Mouse (Mus musculus) ovary, adult 18-20 months (tissue): ENCODE measurements at regions not wholly inside any gene's neighbourhood (a gene's known extent, or its start where the extent isn't known, plus 50 kb on each side); places are given as distances from the start of the nearest gene placed in this dataset.
A peak's percentile ranks its signal among the peaks of the same experiment; 100 is the strongest.

ENCODE experiments used
- DNase-seq: peaks from one replicate; pipeline ENCODE4 v3.0.0; 2022; ENCODE audit warnings: low spot score, mixed read lengths

DNA sequence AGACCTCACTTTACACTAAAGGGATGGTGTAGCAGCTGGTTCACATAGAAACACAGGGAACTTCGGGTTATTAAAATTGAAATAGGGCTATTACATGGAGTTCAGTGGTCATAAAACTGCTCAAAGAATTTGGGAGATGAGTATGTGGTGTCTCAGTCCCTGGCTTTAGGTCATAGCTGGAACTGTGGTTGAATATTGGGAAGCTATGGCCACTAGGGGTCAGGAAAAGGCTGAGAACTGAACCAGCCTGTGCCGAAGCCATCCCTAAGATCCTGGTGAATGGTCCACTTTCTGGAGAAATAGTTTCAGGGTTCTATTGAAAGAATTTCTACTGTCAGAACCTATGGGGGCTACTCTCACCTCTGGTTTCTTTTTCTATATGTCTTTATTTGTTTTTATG, 229.0 kb downstream of the Ankrd50 start:
- no peak for DNase-seq

DNA sequence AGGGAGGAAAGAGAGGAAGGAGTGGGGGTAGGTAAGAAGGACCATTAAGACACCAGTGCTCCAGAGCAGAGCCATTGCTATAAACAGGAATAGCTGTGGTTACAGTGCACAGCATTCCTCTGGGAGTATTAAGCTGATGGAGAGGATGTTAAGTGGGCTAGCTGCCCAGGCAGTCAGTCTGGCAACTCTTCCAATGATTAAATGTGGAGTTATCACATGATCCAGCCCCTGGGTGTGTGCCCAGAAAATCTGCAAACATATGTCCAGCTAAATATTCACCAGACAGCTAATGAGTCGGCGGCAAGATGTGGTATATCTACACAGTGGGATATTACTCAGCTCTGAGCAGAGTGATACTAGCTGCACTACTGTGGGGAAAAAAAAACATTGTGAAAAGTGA, 229.7 kb downstream of the Ankrd50 start:
- peak; percentile 42 for DNase-seq

DNA sequence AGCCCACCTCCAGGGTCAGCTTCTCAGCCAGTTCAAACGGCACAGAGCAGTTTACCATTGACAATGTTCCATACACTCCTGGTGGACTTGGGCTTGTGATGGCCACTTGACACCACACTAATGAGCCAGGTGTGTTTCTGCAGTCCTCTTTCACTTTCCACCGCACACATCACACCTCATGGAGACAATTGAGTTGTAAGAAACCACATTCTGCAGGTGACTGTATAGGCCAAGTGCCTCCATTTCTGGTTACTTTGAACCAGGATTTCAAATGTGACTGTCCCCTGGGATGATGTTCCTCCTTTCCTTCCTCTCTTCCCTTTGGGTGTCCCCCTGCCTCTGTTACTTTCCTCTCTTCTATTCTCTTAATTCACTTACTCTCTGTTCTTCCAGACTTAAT, 233.1 kb downstream of the Ankrd50 start:
- no peak for DNase-seq

DNA sequence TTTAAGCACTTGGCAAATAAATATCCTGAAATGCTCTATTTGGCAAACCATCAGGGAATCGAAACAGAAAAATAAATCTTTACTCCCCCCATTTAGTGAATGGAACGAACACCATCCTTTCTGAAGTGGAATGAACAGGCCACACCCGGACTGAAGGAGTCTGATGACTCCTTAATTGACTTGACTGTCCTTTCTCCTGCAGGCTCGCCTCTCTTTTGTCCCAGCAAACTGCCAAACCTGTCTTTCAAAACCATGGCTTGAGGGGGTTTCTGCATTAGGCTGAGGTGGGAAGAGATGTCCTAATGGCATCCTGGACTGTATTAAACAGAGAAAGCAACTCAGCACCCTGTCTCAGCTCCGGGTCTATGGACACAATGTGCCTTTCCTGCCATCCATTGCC, 234.1 kb downstream of the Ankrd50 start:
- DNase-seq, result no peak

DNA sequence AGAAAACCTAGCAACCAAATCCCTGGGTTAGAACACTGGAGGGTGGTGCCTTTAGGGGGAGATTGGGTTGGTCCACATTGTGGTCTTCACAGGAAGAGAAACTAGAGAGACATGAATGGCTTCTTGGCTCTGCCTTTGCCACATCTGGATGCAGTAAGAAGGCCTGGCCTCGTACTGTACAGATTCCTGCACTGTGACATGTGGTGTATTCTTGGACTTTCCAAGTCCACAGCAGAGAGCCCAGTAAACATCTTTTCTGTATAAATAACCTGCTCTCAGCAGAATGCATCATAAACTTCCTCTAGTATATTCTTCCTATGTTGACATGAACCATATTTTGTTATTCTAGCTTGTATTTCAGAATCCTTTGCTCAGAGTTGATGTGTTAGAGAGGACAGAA, 235.7 kb downstream of the Ankrd50 start:
- no peak for DNase-seq

DNA sequence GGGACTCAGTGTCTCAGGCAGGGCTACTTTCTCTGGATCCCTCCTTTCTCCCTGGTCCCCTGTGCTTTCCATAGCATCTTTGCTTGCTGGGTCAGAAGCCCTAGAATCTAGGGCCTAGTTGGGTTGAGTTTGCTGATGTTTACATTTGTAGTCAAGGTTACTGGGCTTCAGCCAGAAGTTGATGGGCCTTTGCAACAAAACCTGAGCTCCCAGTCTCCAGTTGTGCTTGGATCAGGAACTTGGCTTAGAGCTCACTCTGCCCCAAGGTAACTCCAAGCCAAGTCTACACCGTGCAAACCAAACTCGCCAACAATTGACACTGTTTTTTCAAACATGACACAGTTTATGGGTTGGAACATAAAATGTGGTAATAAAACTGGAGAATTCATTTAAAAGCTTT, 238.2 kb downstream of the Ankrd50 start:
- DNase-seq, result peak; percentile 25

DNA sequence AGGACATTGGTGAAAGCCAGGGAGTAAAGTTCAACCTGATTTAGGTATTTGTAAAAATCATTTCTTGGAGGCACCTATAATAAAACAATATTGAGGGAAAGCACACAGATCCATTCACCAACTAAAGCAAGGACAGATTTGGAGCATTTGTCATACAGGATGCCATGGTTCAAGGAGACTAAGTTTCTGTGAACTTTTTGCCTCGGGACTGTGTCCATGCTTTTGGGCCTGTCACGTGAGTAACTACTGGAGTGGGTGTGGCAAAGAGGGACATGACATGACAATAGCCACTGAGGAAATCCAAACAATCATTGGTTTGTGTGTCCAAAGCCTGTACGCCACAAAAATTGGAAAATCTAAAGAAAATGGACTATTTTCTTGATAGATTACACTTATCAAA, 241.4 kb downstream of the Ankrd50 start:
- DNase-seq, result no peak

DNA sequence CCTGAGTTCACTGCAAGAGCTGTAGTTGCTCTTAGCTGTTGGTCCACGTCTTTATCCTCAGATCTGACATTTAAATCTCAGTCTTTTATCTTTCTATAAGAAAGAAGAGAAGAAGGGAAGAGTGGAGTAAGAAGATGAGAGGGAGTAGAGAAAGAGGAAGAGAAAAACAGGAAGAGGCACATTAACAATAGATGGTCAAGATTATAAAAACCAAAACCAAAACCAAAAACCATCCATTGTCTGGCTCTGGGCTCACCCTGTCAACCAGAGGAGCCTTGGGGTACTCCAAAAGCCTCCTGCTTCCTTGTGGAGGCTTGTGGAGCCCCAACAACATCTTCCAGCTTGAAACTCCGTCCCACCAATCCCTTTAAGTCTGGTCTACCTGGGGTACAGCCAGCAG, 247.0 kb downstream of the Ankrd50 start:
- no peak for DNase-seq

DNA sequence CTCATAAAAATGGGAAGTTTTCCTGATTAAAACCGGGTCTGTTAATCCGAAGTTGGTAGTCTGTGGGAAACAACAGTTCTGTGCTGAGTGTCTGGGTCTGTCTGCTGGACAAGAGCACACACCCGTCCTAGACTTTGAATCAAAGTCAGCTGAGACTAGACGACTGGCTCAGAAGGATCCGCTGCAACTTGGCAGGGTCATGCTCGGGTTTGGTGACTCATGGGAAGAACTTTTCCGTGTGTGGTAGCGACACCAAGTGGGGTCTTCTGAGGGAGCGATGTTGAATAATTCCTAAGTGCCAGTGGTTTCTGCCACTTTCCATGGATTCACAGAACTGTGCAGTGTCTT, 248.9 kb downstream of the Ankrd50 start:
- no peak for DNase-seq

DNA sequence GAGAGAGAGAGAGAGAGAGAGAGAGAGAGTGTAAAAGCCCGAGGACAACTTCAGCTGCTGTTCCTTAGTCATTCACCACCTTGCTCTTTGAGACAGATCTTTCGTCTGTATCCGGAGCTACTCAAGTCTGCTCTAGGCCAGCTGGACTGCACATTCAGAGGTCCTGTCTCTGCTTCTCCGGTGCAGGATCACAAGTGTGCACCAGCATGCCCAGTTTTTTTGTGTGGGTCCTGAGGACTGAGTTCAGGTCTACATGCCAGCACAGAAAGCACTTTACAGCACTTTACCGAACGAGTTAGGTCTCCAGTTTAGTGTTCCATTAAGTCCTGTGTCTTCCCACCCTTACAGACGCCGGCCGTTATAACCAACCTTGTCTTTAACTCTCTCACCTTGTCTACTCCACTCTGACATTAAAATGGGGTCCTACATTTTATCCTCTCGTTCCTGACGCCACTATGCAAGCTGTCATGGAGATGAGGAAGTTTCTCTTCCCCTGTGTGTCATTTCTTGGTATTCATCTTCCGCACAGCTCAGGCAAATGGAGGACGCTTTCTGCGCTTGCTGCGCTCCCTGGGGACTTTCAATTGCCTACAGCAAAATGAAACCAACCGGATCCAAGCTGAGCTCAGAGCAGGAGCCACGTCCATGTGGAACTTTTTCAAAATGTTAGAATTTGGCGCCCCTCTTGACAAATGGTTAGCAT, 249.5 kb downstream of the Ankrd50 start:
- no peak for DNase-seq

DNA sequence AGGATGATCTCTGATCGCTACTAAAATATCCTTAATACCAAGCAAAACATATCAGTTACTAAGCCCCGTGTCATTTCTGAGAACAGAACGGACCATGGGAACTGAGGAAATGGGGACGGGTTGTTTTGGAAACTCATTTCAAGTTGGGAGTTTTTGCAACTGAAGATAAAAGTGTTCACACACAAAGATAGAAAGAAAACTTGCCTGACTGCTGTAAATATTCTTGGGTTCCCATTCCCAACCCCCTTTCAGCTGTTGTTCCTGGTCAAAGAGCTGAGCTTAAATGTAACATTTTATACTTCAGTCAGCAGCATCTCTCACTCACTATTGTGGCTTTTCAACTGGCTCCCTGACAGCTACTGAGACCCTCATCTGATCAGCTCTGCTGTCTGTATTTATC, 250.1 kb downstream of the Ankrd50 start:
- no peak for DNase-seq

DNA sequence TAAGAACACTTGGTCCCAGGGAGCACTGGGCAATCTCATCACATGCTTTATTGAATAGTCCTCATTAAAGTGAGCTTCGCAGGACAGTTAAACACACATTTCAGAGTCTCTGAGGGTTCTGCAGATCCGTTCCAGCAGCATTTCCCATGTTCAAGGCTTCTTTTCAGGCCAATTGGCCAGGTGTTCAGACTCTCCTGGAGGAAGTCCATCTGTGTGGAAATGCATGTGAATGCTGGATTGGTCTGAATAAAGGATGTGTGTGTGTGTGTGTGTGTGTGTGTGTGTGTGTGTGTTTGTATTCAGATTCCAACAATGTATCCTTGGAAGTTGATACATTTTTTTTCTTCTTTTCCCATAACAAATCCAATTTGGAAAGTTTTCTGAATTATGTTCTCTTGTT, 250.6 kb downstream of the Ankrd50 start:
- DNase-seq, result no peak

DNA sequence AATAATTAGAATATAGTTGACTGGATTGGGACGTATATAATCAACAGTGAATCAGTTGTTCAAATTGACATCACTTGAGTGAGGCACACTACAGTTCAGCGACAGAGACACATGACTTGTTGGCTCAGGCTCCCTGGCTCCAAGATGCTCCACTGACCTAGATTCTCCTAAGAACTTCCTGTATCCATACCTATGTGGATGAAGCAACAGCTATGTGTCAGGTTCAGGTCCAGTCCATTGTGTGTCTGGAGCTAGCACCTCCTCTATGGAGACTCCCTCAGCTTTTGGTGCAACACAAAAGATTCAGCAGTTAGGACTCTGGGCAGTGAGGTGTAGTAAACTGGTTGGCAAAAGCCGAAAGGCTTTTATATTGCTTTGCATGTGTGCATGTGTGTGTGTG, 251.6 kb downstream of the Ankrd50 start:
- no peak for DNase-seq

DNA sequence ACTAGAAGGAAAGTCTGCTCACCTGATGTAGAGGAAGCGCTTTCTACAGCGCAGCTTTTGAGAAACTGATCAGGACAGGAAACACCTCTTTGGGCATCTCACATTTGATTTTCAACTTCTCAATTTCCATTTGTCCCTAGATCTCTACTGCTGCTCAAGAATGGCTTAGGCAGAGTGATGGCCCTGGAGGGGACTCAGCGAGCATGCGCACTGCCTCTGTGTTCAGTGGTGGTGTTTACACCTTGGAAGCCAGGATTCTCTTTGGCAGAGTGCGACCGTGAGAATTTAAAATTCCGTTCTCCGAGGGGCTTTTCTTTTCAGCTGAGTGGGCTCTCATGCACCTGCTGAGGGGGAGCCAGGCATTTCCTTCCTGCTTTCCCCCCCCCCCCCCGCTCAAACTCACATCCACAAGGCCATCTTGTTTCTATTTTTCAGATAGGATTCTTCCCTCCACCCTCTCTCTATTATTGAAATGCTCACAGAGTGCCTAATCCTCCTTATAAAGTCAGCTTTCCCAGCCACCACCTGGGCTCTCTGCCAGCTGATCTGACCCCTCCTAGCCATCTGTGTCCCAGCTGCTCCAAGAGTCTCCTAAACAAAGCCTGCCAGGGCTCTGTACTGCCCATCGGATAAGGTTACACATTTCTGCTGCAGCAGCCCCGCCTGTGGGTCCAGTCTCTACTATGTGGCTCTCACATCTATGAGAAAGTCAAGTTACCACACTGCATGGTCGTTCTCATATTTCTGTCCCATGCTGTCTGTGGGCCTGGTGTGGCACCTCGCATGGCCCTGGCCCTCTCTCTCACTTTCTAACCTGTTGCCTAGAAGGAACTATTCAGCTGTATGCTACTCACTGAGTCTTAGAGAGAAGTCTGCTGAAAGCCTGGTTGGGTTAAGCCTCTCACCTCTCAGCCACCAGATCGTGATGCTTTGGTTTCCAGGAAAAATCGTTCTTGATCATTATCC, 252.2 kb downstream of the Ankrd50 start:
- DNase-seq, result peak; percentile 60

DNA sequence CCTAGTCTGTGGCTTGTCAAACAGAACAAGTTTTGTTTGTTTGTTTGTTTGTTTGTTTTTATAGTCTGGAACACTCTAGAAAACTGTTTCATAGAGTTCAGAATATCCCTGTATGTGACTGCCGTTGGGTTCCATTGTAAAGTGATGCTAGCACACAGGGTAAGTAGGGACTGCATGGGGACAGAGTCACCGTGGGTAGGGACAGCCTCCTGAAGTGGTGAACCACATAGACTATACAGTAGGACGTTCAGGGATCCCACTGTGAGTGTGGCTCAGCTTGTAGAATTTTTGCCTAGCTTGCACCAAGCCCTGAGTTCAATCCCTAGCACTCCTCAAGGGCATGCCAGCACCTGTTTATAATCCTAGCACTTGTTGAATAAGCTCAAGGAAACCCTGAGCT, 253.1 kb downstream of the Ankrd50 start:
- no peak for DNase-seq

DNA sequence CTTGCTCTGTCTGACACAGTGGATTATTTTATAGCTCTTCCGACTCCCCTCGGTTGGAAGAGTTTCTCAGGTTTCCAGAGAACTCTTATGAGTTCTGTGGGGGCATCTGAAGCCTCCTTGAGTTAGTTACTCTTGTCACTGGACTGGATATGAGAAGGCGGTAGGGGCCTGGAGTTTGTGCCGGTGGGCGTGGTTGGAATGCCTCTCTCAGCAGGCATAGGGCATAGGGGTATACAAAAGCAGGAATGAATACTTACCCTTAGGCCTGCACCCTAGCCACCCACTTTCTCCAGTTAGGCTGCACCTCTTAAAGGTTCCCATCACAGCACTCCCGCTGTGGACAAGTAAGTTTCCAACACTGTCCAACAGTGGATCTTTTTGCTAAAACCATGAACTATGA, 253.8 kb downstream of the Ankrd50 start:
- DNase-seq, result no peak

DNA sequence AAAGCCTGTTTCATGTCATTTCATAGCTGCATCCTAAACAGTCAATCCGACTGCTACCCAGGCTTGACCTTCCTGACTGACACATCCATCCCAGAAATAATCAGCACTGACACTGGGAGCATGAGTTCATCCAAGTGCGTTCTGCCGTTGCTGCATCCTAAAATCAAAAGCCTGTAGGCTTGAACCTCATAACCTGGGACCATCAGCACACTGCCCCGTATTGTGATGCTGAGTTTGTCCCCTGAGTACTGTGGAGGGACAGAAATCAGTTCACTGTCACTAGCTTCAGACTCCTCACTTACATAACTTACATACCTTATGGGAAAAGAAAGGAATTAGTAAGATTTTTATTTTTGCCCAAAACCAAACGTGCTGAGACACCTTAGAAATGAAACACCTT, 255.0 kb downstream of the Ankrd50 start:
- no peak for DNase-seq

DNA sequence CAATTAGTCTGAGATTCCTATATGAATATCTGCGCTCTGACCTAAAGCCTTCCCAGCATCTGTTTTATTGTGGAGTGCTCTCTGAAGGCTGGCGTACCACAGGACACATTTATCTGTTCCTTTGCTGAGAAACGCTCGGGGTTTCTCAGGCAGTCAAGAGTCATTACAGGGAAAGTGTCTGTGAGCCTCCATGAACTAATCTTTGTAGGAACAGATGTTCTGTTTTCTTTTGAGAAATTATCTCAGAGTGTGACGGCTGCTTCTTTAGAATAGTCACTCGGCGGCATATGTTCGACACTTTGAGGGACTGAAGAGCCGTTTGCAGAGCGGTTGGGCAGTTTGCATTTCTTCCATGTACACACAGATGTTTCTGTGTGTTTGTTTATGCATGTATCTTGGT, 255.6 kb downstream of the Ankrd50 start:
- DNase-seq, result no peak

DNA sequence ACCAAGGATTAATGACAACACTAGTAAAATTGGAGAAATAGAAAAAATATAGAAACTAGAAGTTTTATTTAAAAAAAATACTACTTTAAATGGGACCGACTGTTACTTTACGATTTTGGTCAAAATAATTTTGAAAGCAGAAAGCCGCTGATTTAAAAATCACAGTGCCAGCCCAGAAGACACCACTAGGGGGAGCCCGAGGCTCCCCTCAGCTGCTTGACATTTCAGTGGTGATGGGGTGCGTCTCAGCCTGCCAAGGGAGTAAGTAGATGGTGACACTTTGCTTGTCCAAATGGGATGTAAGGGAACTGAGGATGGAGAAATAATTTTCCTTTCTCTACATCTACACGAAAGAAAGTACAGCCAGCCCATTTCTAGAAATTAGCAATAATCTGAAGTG, 257.0 kb downstream of the Ankrd50 start:
- DNase-seq, result no peak

DNA sequence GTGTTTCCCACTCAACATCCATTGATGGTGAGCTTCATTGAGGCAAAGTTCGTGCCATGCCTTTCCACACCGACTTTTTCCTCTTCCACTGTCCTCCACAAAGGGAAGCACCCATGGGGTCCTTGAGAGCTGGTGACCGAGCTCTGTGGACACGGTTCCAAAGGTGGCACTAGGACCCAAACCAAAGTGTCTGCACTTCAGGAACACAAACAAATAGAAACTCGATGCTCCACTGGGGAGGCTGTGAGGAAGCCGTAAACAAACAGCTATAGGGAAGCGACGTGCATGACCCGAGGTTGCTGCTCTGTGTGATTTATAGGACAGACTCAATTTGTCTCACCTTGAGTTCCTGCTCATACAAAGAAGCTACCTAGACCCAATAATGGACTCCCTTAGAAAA, 257.5 kb downstream of the Ankrd50 start:
- no peak for DNase-seq

DNA sequence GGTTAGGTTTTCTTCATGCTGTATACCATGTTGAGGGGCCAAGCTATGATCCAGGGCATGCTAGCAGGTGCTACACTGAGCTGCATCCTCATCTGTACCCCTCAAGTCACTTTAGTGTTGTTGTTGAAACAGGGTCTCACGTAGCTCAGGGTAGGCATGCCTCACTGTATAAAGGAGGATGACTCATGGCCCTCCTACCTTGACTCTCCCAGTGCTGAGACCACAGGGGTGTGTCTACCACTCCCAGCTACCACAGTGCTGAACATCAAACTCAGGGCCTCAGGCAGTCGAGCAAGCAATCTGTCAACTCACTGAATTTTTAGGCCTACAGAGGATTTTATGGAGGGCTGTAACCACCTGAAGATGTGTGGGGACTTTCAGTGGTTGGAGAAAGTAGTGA, 258.5 kb downstream of the Ankrd50 start:
- DNase-seq, result no peak

DNA sequence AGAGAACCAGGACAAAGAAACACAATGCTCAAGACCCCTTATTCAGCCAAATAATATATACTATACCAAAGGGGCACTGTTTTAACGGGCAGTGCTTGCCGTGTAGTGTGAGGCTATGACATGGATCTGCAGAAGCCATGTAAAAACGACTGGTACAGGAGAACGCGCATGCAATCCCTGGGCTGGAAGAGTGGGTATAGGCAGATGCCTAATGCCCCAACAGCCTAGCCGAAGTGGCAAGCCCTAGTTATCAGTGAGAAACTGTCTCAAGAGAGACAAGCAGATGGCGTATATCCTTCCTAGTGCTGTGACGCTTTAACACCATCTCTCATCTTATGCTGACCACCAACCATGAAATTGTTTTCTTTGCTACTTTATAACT, 262.8 kb downstream of the Ankrd50 start:
- DNase-seq, result no peak

DNA sequence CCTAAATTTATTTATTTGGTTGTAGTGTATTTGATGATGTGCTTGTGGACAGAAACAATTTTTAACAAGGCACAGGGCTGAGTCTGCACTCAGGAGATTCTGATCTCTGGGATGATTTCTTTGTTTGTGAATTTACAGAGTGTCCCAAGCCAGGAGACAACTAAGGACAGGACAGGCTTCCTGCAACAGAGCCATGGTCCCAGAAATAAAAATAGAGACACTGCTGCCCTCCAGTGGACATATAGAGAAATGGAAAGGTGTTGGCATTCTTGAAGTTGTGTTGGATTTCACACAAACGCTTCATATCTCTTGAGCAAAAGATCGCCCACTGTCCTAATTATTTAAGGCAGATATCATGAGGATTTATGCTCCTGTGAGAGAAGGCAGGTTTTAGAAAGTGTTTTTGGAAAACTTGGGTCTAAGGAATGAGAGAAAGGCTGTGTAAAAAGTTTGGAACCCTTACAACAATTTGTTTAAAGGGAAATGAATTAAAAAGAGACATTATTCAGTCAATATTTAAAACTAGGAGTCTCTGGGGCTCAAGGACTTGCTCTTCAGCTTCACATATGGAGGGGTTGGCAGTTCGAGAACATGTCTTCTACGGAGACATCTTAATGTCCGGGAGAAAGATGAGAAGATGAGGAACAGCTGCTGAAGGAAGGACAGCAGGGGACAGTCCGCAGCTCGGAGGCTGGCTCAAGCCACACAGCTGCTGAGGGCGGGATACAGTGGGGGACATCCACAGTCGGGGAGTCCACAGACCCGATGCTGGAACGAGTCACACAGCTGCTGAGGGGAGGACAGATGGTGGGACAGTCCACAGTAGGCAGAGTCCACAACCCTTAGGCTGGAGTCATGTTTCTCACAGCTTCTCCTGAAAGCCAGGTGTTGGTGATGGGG, 263.5 kb downstream of the Ankrd50 start:
- DNase-seq, result no peak
